Mouse (Mus musculus) urinary bladder, adult 18-20 months (tissue): ENCODE measurements at regions not wholly inside any gene's neighbourhood (a gene's known extent, or its start where the extent isn't known, plus 50 kb on each side); places are given as distances from the start of the nearest gene placed in this dataset.

Experiments used
- DNase-seq, 2 experiments: peaks; one replicate each; pipeline ENCODE4 v3.0.0; 2022; ENCODE audit warnings: low spot score in 2 of 2, mixed read lengths in 2 of 2

GRCm38 (mm10) chr1:184536311-184537200 is 195.9 kb downstream of the Hlx start:
- DNase-seq = no peak

DNA sequence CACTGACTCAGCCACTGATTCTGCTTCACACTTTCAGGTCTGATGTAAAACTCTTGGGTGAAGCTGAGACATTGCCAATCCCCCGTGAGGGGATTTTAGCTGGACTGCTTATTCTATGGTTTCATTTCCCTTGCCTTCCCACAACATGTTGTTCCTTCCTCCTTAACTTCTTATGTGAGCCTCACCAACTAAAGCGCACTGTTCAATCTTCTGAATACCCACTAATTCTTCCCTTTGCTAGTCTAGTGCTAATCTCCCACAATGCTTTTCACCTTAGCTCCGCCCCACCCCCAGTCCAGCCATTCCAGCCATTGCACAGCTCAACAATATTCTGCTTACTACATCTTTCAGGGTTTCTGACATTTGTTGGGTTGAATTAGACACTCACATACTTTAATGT is 196.7 kb downstream of the Hlx start:
- DNase-seq = no peak

- DNase-seq = no peak
Measured at GRCm38 (mm10) chr1:184534511-184534910, 197.9 kb downstream of the Hlx start.

DNA sequence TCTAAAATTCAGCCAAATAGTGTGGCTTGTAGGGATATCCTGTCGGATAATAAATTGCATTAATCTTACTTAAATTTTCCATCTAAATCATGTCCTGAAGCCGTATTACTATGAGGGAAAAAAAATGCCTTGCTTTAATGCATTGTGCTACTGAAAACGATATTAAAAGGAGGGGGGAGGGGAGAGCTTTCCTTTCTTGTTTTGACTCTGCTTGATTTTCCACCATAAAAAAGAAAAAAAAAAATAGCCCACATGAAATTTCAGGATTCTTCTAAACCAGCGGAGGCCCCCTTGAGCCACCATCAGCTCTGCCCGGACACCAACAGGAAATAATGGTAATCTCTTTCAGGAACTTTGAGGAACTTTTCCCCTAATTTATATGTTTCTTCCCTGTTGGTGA is 198.5 kb downstream of the Hlx start:
- no peak for DNase-seq

DNA sequence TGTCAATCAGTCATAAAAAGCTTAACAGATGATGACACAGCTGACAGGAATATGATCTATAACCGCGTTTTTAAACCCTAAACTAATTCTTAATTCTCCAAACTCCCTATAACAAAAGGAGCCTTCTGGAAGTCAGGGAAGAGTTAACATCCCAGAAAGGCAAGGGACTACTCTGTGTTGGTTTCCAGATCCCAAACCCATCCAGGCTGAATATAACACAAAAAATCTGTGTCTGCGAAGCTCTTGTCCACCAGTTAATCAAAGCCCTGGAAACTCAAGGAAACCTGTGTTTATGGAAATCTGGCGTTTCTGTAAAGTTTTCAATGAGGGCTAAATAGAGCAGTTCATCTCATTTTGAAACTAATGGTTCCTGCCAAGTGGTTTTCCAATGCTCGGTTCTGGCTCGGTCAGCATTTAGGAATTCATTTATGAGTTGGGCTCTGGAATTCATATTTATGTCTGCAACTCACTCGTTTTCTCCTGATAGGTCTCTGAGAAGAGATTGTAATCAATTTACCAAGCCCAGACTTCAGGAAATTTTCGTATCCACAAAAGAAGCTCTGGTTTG is 199.8 kb downstream of the Hlx start:
- no peak for DNase-seq

DNA sequence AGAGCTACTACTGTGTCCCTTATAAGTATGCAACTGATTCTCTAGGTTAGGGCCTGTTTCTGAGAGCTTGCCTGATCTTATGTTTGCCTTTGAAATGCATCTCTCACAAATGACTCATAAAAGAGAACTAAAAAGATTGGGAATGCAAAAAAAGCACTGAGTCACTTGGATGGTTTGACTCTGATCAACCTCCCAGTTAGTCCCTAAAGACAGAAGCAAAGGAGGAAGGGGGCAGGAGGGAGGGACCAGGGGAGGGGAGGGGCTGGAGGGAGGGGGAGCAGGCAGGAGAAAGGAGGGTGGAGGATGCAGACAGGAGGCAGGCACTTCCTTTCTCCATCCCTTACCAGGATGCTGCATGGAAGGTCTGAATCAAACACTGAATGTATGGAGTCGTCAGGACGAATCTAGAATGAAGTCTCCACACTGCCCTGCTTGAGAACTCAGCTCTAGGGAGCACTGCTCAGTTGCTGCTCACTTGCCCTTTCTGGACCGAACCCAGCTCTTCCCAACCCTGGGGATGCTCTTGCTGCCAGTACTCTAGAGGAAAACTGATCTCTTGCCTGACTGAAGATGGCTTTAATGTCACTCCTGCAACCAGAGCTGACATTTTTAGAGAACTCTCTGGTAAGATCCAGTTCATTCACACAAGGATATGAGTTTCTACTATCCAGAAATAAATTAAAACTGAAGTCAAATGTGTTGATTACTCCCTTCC is 201.7 kb downstream of the Hlx start:
- no peak for DNase-seq

GRCm38 (mm10) chr1:184525740-184526139 is 206.7 kb downstream of the Hlx start:
- DNase-seq = no peak

DNA sequence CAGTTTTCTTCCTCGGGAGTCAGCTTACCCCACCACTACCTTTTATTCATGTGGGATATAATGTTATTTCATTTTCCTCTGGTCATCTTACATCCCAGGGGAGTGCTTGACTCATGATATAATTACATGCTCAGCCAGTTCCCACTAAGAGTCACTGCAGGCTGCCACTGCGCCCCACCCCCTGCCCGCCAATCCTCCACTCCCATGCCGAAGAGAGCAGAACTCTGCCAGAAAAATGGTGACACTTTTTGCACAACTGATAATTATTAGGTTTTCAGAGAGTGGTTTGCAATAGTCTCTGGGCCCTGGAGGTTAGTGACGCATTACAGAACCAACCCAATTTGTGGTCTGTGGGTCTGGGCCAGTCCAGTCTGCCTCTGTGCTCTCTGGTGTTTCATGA is 212.9 kb downstream of the Hlx start:
- DNase-seq = no peak

- DNase-seq = no peak
Measured at GRCm38 (mm10) chr1:184504663-184505062, 227.8 kb downstream of the Hlx start.

DNA sequence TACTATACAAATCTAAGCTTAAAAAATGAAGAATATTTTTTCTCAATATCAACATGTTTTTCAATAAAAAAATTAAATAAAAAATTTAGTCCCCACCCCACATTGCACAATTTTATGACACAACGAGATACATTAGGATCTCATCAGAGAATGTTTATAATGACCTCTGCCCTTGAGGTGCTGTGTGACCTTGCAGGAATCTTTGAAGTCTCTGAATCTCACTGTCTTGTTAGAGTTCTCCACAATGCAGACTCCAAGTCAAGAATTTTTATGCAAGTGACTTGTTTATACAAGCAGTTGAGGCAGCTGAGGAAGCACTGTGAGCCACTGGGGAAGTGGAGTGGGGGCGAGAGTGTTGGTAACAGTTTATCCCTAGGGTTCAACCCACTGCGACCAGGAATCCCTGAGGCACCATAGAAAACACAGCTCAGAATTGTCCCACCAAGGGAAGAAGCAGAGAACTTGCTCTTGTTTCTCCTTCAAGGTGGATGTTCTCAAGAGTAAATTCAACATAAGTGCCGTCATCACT is 228.5 kb downstream of the Hlx start:
- DNase-seq = no peak

DNA sequence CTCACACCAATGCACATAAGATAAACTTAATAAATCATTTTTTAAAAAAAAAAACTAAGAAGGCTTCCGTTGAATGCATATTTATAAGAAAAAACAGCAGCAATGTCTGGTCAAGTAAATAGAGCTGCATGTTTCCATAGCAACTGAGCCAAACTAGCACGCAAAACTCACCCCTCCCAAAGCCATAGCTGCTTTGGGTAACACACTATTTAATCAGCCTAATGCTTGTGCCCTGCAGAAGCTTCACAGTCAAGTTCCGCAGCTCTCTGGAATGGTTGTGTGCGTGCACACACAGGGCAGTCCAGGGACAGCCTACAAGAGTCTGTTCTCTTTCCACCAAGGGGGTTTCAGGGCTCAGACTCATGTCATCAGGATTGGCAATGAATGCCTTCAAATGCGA is 231.7 kb downstream of the Hlx start:
- DNase-seq = no peak

DNA sequence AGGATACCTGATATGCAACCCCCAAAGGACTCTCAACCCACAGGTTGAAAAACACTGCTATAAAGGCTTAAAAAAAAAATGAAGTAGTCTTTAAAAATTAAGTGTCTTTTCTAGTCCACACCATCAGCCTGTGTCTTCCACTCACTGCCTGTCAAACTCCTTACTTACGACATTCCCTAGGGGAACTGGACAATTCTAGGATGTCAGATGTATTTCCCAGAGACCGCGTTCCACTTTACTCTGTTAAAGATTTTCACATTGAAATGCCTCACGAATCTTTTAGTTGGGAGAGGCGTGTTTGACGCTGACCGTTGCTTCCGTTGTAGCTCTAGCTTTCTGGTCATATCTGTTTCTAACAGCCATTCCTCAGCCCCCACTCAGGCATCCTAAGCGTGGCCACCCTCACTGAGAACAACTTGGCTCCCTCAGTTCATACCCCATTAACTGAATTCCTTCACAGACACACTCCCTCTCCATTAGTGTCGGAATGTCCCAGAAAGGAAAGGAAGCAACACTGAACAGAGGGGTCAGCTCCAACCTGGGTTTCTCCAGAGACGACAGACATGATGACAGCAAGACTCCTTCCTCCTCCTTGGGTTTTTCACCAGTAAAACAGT is 233.4 kb downstream of the Hlx start:
- DNase-seq = no peak

GRCm38 (mm10) chr1:184497007-184497406 is 235.4 kb downstream of the Hlx start:
- DNase-seq = no peak

- no peak for DNase-seq
Measured at GRCm38 (mm10) chr1:184493811-184494210, 238.6 kb downstream of the Hlx start.

GRCm38 (mm10) chr1:184492115-184492514 is 240.3 kb downstream of the Hlx start:
- DNase-seq = no peak

DNA sequence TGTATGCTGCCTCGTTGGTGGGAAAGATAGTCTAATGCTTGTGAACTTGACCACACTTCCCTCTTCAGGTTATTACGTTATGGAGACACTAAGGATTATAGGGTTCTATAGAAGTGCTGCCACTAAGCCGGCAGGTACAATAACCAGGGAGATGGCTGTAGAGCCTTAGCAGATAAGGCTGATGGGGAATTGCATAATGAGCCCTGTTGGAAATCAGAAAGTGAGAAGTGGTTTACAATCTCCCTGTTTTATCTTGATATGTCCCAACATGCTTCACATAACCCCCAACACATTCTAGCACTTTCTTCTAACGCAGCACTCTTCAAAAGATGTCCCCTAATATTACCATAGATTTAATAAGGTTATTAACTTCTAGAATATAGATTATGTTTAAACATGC is 241.2 kb downstream of the Hlx start:
- no peak for DNase-seq

GRCm38 (mm10) chr1:184487409-184487808 is 245.0 kb downstream of the Hlx start:
- no peak for DNase-seq

GRCm38 (mm10) chr1:184484801-184485200 is 247.6 kb downstream of the Hlx start:
- DNase-seq = no peak

- no peak for DNase-seq
Measured at GRCm38 (mm10) chr1:184483371-184483770, 249.0 kb downstream of the Hlx start.

- no peak for DNase-seq
Measured at GRCm38 (mm10) chr1:184482026-184482425, 250.4 kb downstream of the Hlx start.

- DNase-seq = no peak
Measured at GRCm38 (mm10) chr1:184480571-184481220, 251.7 kb downstream of the Hlx start.

DNA sequence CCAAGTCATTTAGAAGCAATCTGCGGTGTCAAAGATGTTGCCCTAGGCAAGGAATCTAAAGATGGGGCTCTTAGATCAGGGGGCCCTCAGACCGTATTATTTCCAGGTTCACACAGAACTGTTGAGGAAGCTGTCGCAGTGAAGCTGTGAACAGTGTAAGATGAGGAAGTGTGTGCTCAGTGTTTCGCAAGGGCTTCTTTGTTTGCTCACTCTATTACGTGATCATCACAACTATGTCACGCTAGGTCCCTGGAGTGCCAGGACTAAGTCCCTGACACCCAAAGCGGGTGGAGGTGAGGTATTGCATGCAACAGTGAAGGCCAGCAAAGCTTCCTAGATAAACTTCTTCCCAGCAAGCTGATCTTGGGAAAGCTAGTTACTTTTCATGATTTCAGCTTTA is 254.4 kb downstream of the Hlx start:
- peak in 1 of 2 experiments; percentile 5 for DNase-seq
